Mouse (Mus musculus): ENCODE data around the gene Xiap.

DNA sequence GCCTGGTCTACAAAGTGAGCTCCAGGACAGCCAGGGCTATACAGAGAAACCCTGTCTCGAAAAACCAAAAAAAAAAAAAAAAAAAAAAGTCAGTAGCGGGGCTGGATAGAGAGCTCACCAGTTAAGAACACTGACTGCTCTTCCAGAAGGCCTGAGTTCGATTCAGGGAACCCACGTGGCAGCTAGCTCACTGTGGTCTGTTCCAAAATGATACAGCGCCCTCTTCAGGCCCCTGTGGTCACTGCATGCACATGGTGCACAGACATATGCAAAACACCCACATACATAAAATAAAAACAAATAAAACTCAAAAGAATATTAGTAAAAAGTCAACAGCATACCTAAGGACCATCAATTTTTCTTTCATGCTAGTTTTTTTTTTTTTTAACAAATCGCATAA is 20.0 kb upstream of the Xiap start:
- TF ChIP-seq CTCF (IDR thresholded peaks at IDR 0.05), result no peak
- no peak for TF ChIP-seq EP300 (IDR thresholded peaks at IDR 0.05)

All from lung, postnatal 0 days (tissue).